Mouse (Mus musculus): Measurements from ENCODE around the gene Aldh16a1. TPM values are rescaled to one million over a fixed set of nuclear protein-coding genes. Genes with fewer than 3 reads are reported as not detected.

Aldh16a1 gene
- polyA plus RNA-seq, 1 experiment: 12.8 TPM

DNA sequence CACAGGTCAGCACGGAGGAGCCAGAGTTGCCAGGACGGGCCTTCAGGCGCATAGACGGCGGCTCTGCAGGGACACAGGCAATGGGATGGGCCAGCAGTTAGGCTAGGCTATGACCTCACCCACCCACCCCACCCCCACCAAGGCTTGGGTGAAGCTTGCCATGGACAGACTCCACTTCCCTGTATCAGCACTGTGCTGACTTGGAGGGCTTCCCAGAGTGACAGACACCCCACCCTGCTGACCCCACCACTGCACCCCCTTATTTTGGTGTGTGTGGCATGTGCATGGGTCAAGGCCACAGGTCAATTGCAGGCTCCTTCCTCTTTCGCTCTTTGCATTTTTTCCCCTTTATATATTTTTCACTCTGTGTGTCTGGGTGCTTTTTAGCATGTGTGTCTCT, 59.0 kb downstream of the Aldh16a1 start:
- no peak overlapping the region for H3K27ac ChIP-seq (ENCODE audit: control insufficient read depth, insufficient read depth, low read depth, low read length)
- TF ChIP-seq CTCF (IDR thresholded peaks at IDR 0.05; ENCODE audit: control insufficient read depth, insufficient read depth, insufficient replicate concordance, low read depth, low read length) (no peak), POLR2A (IDR thresholded peaks at IDR 0.05; ENCODE audit: control insufficient read depth, low read depth, low read length) (no peak)
- no peak overlapping the region for H3K4me3 ChIP-seq (ENCODE audit: control insufficient read depth, low read depth, low read length)
- H3K4me1 ChIP-seq (ENCODE audit: control insufficient read depth, insufficient read depth, low read length): peaks cover 19% of the 10 kb centered on the region
- H3K27me3 ChIP-seq (ENCODE audit: control insufficient read depth, insufficient read depth, low read length): no peaks in the 10 kb centered on the region; the same call in 1 of the 2 replicates
- no peaks in the 10 kb centered on the region for H3K36me3 ChIP-seq (ENCODE audit: control insufficient read depth, insufficient read depth, low read length)

DNA sequence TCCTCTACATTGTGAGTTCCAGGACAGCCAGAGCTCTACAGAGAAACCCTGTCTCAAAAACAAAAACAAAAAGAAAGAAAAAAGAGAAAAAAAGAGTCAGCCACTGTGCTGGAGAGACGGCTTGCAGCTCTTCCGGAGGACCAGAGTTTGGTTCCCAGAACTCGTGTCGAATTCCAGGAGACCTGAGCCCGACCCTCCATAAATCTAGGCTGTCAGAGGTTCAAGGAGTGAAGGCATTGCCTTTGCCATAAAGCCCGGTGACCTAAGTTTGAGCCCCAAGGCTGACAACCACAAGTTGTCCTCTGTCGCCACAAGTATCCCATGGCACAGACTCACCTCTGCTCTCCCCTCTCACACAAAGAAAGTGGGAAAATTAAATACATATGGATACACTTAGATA, 60.3 kb downstream of the Aldh16a1 start:
- TF ChIP-seq CTCF (IDR thresholded peaks at IDR 0.05; ENCODE audit: control insufficient read depth, insufficient read depth, insufficient replicate concordance, low read depth, low read length) (no peak), POLR2A (IDR thresholded peaks at IDR 0.05; ENCODE audit: control insufficient read depth, low read depth, low read length) (no peak)
- Histone ChIP-seq H3K27ac (ENCODE audit: control insufficient read depth, insufficient read depth, low read depth, low read length) (no peak overlapping the region), H3K36me3 (ENCODE audit: control insufficient read depth, insufficient read depth, low read length) (no peaks in the 10 kb centered on the region), H3K4me1 (ENCODE audit: control insufficient read depth, insufficient read depth, low read length) (peaks cover 22% of the 10 kb centered on the region), H3K4me3 (ENCODE audit: control insufficient read depth, low read depth, low read length) (no peak overlapping the region), H3K27me3 (ENCODE audit: control insufficient read depth, insufficient read depth, low read length) (no peaks in the 10 kb centered on the region; the same call in 1 of the 2 replicates)

DNA sequence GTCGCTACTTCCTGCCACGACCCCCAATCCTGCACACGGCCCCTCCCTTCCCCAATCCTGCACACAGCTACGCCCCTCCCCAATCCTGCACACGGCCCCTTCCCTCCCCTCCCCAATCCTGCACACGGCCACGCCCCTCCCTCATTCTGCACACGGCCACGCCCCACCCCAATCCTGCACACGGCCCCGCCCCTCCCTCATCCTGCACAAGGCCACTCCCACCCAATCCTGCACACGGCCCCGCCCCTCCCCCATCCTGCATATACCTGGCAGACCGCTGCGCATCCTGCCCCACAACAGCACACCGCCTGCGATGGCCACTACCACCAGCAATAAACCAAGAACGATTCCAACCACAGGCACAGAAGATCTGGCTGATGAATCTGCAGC, 60.9 kb downstream of the Aldh16a1 start:
- Histone ChIP-seq H3K27me3 (ENCODE audit: control insufficient read depth, insufficient read depth, low read length) (no peaks in the 10 kb centered on the region; the same call in 1 of the 2 replicates), H3K4me1 (ENCODE audit: control insufficient read depth, insufficient read depth, low read length) (peaks cover 22% of the 10 kb centered on the region), H3K36me3 (ENCODE audit: control insufficient read depth, insufficient read depth, low read length) (no peaks in the 10 kb centered on the region), H3K27ac (ENCODE audit: control insufficient read depth, insufficient read depth, low read depth, low read length) (no peak overlapping the region), H3K4me3 (ENCODE audit: control insufficient read depth, low read depth, low read length) (no peak overlapping the region)
- TF ChIP-seq CTCF (IDR thresholded peaks at IDR 0.05; ENCODE audit: control insufficient read depth, insufficient read depth, insufficient replicate concordance, low read depth, low read length): no peak
- TF ChIP-seq POLR2A (IDR thresholded peaks at IDR 0.05; ENCODE audit: control insufficient read depth, low read depth, low read length): no peak

DNA sequence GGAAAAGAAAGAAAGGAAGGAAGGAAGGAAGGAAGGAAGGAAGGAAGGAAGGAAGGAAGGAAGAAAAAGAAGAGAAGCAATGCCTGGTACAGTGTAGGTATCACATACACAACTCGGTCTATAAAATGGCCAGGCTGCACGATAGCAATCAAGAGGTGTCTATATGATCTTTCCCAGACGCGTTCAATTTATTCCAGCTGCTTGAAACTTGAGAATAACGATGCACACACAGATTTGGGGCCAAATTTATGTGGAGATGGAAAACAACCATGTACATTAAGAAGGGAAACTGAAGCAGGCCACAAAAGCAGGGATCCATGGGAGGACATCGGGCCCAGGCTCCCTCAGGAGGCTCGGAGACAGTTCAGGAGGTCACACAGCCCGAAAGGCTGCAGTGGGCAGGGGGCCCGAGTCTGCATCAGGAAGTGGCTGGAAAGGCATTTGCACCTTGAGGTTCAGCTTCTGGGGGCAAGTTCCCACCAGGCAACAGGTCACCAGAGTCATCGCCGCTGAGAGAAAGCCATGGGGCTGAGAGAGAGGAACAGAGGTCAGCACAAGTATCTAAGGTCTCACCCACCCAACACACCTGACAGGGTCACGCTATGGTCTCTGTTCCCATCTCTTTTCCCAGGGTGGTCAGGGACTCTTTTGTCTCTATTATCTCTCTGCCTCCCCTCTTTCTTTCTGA, 61.4 kb downstream of the Aldh16a1 start:
- no peak overlapping the region for H3K27ac ChIP-seq (ENCODE audit: control insufficient read depth, insufficient read depth, low read depth, low read length)
- no peak for TF ChIP-seq CTCF (IDR thresholded peaks at IDR 0.05; ENCODE audit: control insufficient read depth, insufficient read depth, insufficient replicate concordance, low read depth, low read length)
- TF ChIP-seq POLR2A (IDR thresholded peaks at IDR 0.05; ENCODE audit: control insufficient read depth, low read depth, low read length): no peak
- H3K4me3 ChIP-seq (ENCODE audit: control insufficient read depth, low read depth, low read length): no peak overlapping the region
- peaks cover 25% of the 10 kb centered on the region for H3K4me1 ChIP-seq (ENCODE audit: control insufficient read depth, insufficient read depth, low read length)
- H3K27me3 ChIP-seq (ENCODE audit: control insufficient read depth, insufficient read depth, low read length): no peaks in the 10 kb centered on the region; the same call in 1 of the 2 replicates
- H3K36me3 ChIP-seq (ENCODE audit: control insufficient read depth, insufficient read depth, low read length): no peaks in the 10 kb centered on the region

DNA sequence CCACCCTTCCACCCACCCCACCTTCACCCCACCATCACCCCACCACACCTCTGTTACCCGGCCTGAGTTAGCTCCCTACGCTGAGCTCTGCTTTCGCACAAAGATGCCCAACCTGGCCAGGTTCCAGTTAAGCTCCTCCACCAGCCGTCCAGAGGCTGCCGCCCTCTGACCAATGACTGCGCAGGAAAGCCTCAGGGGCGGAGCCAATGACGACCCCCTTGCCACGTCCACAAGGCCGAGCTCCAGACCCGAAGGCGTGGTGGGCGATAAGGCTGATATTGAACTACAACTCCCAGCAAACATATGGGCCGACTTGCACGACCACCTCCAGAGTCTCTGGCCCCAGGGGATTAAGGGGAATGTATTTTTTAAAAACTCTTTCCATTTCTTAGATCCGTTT, 62.3 kb downstream of the Aldh16a1 start, which contains the start of gene Rcn3:
Rcn3 (minus strand) TSS at position 174 of the 400 bp plus-strand sequence.
- TF ChIP-seq POLR2A (IDR thresholded peaks at IDR 0.05; ENCODE audit: control insufficient read depth, low read depth, low read length) (no peak), CTCF (IDR thresholded peaks at IDR 0.05; ENCODE audit: control insufficient read depth, insufficient read depth, insufficient replicate concordance, low read depth, low read length) (no peak)
- H3K4me1 ChIP-seq (ENCODE audit: control insufficient read depth, insufficient read depth, low read length): peaks cover 25% of the 10 kb centered on the region
- H3K4me3 ChIP-seq (ENCODE audit: control insufficient read depth, low read depth, low read length): peak within 1 kb of the TSS; percentile 51
- no peaks in the 10 kb centered on the region; the same call in 1 of the 2 replicates for H3K27me3 ChIP-seq (ENCODE audit: control insufficient read depth, insufficient read depth, low read length)
- no peak within 1 kb of the TSS; the same call in none of the 2 replicates for H3K27ac ChIP-seq (ENCODE audit: control insufficient read depth, insufficient read depth, low read depth, low read length)
- H3K36me3 ChIP-seq (ENCODE audit: control insufficient read depth, insufficient read depth, low read length): no peaks in the 10 kb centered on the region

DNA sequence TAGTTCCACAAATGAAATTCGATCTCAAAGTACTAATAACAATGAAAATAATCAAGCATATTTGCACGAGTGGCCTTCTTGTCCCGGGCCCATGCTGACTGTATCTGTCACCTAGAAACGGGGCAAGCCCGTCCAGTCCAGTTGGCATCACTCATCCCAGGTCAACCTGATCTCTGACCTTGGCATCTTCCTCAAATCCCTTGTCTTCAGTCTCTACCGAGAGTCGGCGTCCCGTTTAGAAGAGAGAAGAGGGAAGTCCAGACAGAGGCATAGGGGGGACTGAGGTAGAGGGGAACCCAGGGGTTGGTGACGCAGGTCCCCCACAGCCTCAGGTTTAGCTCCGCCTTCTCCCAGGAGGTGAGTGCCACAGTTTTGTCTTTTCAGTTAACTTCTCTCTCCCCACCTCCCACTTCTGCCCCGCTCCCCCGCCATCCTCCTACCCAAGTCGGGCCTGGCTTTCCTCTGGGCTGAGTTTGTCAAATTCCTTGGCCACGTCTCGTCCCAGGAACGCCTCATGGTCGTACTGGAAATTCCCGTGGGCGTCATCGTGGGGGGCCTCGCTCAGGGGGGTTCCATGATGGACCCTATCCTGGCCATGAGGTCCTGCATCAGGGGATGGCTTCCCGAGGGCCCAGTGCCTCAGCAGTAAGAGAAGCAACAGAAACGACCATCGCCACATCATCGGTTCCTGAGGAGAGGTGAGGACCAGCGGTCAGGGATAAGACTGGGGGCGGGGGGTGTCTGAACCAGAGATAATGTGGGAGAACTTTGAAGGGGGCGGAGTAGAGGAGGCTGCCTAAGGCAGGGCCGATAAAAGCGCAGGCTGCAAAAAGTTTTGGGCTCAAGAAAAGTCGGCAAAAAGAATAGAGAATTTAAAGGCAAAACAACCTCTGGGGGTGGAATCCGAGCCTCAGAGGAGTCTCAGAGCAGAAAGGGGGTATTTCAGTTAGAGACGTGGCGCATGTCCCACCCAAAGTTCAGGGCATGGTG, 63.1 kb downstream of the Aldh16a1 start:
- Histone ChIP-seq H3K4me3 (ENCODE audit: control insufficient read depth, low read depth, low read length) (peak overlapping the region; percentile 51), H3K36me3 (ENCODE audit: control insufficient read depth, insufficient read depth, low read length) (no peaks in the 10 kb centered on the region), H3K27ac (ENCODE audit: control insufficient read depth, insufficient read depth, low read depth, low read length) (no peak overlapping the region; the same call in 1 of the 2 replicates), H3K27me3 (ENCODE audit: control insufficient read depth, insufficient read depth, low read length) (no peaks in the 10 kb centered on the region; the same call in 1 of the 2 replicates), H3K4me1 (ENCODE audit: control insufficient read depth, insufficient read depth, low read length) (peaks cover 25% of the 10 kb centered on the region)
- no peak for TF ChIP-seq CTCF (IDR thresholded peaks at IDR 0.05; ENCODE audit: control insufficient read depth, insufficient read depth, insufficient replicate concordance, low read depth, low read length)
- no peak for TF ChIP-seq POLR2A (IDR thresholded peaks at IDR 0.05; ENCODE audit: control insufficient read depth, low read depth, low read length)

Other genes with a start within 250 kb of the Aldh16a1 start
- gene Ap2a1, start 225.1 kb downstream of the Aldh16a1 start, polyA plus RNA-seq (2012; rRNA removed): 323 and 343 TPM in 2 replicates
- gene Tsks, start 211.4 kb downstream of the Aldh16a1 start, polyA plus RNA-seq (2012; rRNA removed): 1,042 and 1,092 TPM in 2 replicates
- gene Cpt1c, start 179.7 kb downstream of the Aldh16a1 start, polyA plus RNA-seq (2012; rRNA removed): 137 and 148 TPM in 2 replicates
- 59.6 and 60.1 TPM in 2 replicates for gene Prmt1, start 168.0 kb downstream of the Aldh16a1 start, polyA plus RNA-seq (2012; rRNA removed)
- gene Irf3, start 156.9 kb downstream of the Aldh16a1 start, polyA plus RNA-seq (2012; rRNA removed): 108 and 114 TPM in 2 replicates
- gene Bcl2l12, start 155.9 kb downstream of the Aldh16a1 start, polyA plus RNA-seq (2012; rRNA removed): 85.4 and 93.5 TPM in 2 replicates
- gene Scaf1, start 138.2 kb downstream of the Aldh16a1 start, polyA plus RNA-seq (2012; rRNA removed): 25.1 and 27.4 TPM in 2 replicates
- 43.4 and 44.2 TPM in 2 replicates for gene Rras, start 136.6 kb downstream of the Aldh16a1 start, polyA plus RNA-seq (2012; rRNA removed)
- gene Prr12, start 101.7 kb downstream of the Aldh16a1 start, polyA plus RNA-seq (2012; rRNA removed): 3.4 and 3.5 TPM in 2 replicates
- gene Nosip, start 92.2 kb downstream of the Aldh16a1 start, polyA plus RNA-seq (2012; rRNA removed): 115 and 123 TPM in 2 replicates
- gene Prrg2, start 91.9 kb downstream of the Aldh16a1 start, polyA plus RNA-seq (2012; rRNA removed): 27.3 and 27.9 TPM in 2 replicates
- gene Rcn3, start 62.4 kb downstream of the Aldh16a1 start, polyA plus RNA-seq (2012; rRNA removed): 10.4 and 16.3 TPM in 2 replicates
- gene Fcgrt, start 50.7 kb downstream of the Aldh16a1 start, polyA plus RNA-seq (2012; rRNA removed): 5.4 and 5.8 TPM in 2 replicates
- gene Rps11, start 30.1 kb downstream of the Aldh16a1 start, polyA plus RNA-seq (2012; rRNA removed): 169 and 192 TPM in 2 replicates
- gene Rpl13a, start 25.8 kb downstream of the Aldh16a1 start, polyA plus RNA-seq (2012; rRNA removed): 859 and 869 TPM in 2 replicates
- 0.06 and 0.41 TPM in 2 replicates for gene Gm45713, start 18.4 kb downstream of the Aldh16a1 start, polyA plus RNA-seq (2012; rRNA removed)
- 3.8 and 3.9 TPM in 2 replicates for gene Flt3l, start 18.2 kb downstream of the Aldh16a1 start, polyA plus RNA-seq (2012; rRNA removed)
- 258 and 295 TPM in 2 replicates for gene Pih1d1, start 281 bp downstream of the Aldh16a1 start, polyA plus RNA-seq (2012; rRNA removed)
- 33.5 and 34.1 TPM in 2 replicates for gene Slc17a7, start 9.4 kb upstream of the Aldh16a1 start, polyA plus RNA-seq (2012; rRNA removed)
- 3.9 and 5.4 TPM in 2 replicates for gene Gfy, start 25.0 kb upstream of the Aldh16a1 start, polyA plus RNA-seq (2012; rRNA removed)
- gene Pth2, start 26.4 kb upstream of the Aldh16a1 start, polyA plus RNA-seq (2012; rRNA removed): 21.9 and 28.2 TPM in 2 replicates
- gene Ccdc155, start 50.3 kb upstream of the Aldh16a1 start, polyA plus RNA-seq (2012; rRNA removed): 78.3 and 81.9 TPM in 2 replicates
- 1,273 and 1,348 TPM in 2 replicates for gene Dkkl1, start 57.6 kb upstream of the Aldh16a1 start, polyA plus RNA-seq (2012; rRNA removed)
- 43.1 and 60.2 TPM in 2 replicates for gene Tead2, start 61.2 kb upstream of the Aldh16a1 start, polyA plus RNA-seq (2012; rRNA removed)
- gene Cd37, start 84.5 kb upstream of the Aldh16a1 start, polyA plus RNA-seq (2012; rRNA removed): 78.0 and 87.4 TPM in 2 replicates
- gene Slc6a16, start 86.5 kb upstream of the Aldh16a1 start, polyA plus RNA-seq (2012; rRNA removed): 76.9 and 81.4 TPM in 2 replicates
- gene Slc6a21, start 122.9 kb upstream of the Aldh16a1 start, polyA plus RNA-seq (2012; rRNA removed): 785 and 851 TPM in 2 replicates
- gene Trpm4, start 179.2 kb upstream of the Aldh16a1 start, polyA plus RNA-seq (2012; rRNA removed): 52.2 and 54.8 TPM in 2 replicates
- gene Hrc, start 180.7 kb upstream of the Aldh16a1 start, polyA plus RNA-seq (2012; rRNA removed): 0.10 and 0.22 TPM in 2 replicates
- 1.1 and 1.2 TPM in 2 replicates for gene Ppfia3, start 212.4 kb upstream of the Aldh16a1 start, polyA plus RNA-seq (2012; rRNA removed)
- gene Lin7b, start 216.0 kb upstream of the Aldh16a1 start, polyA plus RNA-seq (2012; rRNA removed): 5.7 and 7.3 TPM in 2 replicates
- gene Snrnp70, start 241.2 kb upstream of the Aldh16a1 start, polyA plus RNA-seq (2012; rRNA removed): 180 and 202 TPM in 2 replicates